ENCODE assay signal across 16 mouse cellular contexts in the genomic region with DNA sequence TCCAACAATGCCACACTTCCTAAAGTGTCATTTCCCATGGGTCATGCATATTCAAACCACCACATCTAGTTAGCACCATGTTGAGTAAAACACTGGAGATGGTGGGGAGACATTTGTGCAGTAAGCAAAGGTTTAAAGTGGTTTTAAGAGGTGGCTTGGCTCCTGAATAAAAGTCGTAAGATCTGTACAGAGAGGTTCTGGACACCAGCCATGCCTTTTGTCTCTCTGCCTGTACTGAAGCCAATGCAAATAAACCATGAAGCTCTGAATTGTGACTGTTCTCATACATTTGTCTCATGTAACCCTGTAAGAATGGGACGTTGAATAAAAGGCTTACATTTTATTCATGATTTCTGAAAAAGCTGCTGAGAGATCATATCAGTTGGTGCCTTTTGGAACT.
"Had no signal": no experiment of that assay in that cellular context is flagged by ENCODE, and none has a peak within 500 bp of the region (broad histone marks: within the 10 kb centered on the region; RNA-seq: fewer than 3 reads in every experiment).

No protein-coding gene starts in this region.

- H3K9me3 ChIP-seq: limb, embryonic 12.5 days; liver, embryonic 13.5 days; midbrain, embryonic 10.5 days; neural tube, embryonic 15.5 days had no signal

- H3K27me3 ChIP-seq: limb, embryonic 12.5 days; liver, embryonic 13.5 days; neural tube, embryonic 15.5 days had no signal

- H3K4me3 ChIP-seq: layer of hippocampus, adult 2 months; limb, embryonic 12.5 days; liver, embryonic 13.5 days; midbrain, embryonic 10.5 days; myocyte; neural tube, embryonic 15.5 days had no signal

- H3K9ac ChIP-seq: limb, embryonic 12.5 days; liver, embryonic 13.5 days; liver, postnatal 0 days; neural tube, embryonic 15.5 days had no signal

- H3K27ac ChIP-seq: layer of hippocampus, adult 2 months; limb, embryonic 12.5 days; liver, embryonic 13.5 days; midbrain, embryonic 10.5 days; neural tube, embryonic 15.5 days; stomach, postnatal 0 days had no signal

- ATAC-seq: liver, postnatal 0 days had no signal

- H3K36me3 ChIP-seq: limb, embryonic 12.5 days; liver, embryonic 13.5 days; midbrain, embryonic 10.5 days; neural tube, embryonic 15.5 days had no signal

- H3K4me1 ChIP-seq: limb, embryonic 12.5 days; liver, embryonic 13.5 days; midbrain, embryonic 10.5 days; neural tube, embryonic 15.5 days had no signal

- DNase-seq: kidney, adult 11 months; kidney, adult 9 months; kidney, postnatal 10 days; kidney, postnatal 4 days; liver; liver, embryonic 13.5 days; liver, postnatal 0 days; right cerebral cortex, adult 18-20 months; right cerebral cortex, postnatal 25 days; thymus, postnatal 4 days had no signal

- H3K4me2 ChIP-seq: limb, embryonic 12.5 days; liver, embryonic 13.5 days; neural tube, embryonic 15.5 days had no signal
